Mouse (Mus musculus) cerebellum, adult (tissue): ENCODE data around the gene Rcan1.

Experiments
- ATAC-seq: cut with Nextera tagmentation; 2 replicates; pipeline ENCODE4 v1.9.2; 2017; ENCODE audit warnings: mild to moderate bottlenecking, moderate library complexity, mixed read lengths; ENCODE audit not compliant: insufficient number of reproducible peaks, low FRiP score, low TSS enrichment

Gene Rcan1

GRCm38 (mm10) chr16:92357566-92357965 lies 113.1 kb downstream of the Rcan1 start:
- no peak for ATAC-seq

GRCm38 (mm10) chr16:92357023-92357422 lies 113.6 kb downstream of the Rcan1 start:
- no peak for ATAC-seq

- ATAC-seq = no peak
These were observed 114.7 kb downstream of the Rcan1 start for GRCm38 (mm10) chr16:92355982-92356381.

- ATAC-seq = no peak
These were observed 115.3 kb downstream of the Rcan1 start for GRCm38 (mm10) chr16:92355366-92355765.

- ATAC-seq = no peak
These were observed 116.8 kb downstream of the Rcan1 start for GRCm38 (mm10) chr16:92353897-92354296.

GRCm38 (mm10) chr16:92353295-92353694 lies 117.4 kb downstream of the Rcan1 start:
- no peak for ATAC-seq

GRCm38 (mm10) chr16:92348941-92349340 lies 121.7 kb downstream of the Rcan1 start:
- peak; percentile 69 for ATAC-seq

GRCm38 (mm10) chr16:92346297-92346916 lies 124.3 kb downstream of the Rcan1 start:
- no peak for ATAC-seq

GRCm38 (mm10) chr16:92345177-92345576 lies 125.5 kb downstream of the Rcan1 start:
- no peak for ATAC-seq
